Mouse (Mus musculus): Measurements from ENCODE around the gene Emx1. TPM values are rescaled to one million over a fixed set of nuclear protein-coding genes. Genes with fewer than 3 reads are reported as not detected.

Emx1 gene
- polyA plus RNA-seq, 1 experiment from 2014 or later = 0.10 TPM

DNA sequence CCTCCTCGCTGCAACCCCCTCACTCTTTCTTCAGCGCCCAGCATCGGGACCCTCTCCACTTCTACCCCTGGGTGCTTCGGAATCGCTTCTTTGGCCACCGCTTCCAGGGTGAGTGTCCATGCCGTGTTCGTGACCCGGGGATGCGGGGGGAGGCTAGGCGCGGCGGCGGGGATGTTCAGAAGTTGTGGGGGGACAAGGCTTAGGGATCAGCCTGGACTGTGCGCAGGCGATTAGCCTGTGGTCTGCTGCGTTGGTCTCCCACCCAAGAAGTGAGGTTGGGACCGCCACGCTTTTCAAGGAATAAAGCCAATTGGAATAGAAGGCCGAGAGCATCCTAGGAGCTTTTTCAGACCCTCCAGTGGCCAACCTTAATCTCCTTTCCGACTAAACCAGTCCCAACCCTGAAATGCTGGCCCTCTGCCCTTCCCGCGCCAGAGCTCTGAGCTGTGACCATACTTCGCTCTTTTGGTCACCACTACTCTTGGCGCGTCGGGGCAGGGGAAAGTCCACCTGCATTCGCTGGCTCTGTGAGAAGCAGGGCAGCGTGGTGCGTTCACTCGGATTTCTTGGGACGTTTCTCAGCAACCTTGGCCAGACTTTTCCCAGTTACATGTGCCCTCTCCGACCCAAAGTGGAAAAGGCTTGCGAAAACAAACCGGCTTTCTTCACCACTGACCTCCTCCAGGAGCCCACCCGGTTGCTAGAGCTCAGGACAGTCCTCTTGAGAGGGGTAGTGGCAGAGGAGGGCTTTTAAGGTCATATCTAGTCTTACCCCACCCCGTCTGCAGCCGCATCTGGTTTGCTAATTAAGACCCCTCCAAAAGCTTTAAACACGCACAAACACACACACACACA is 1.2 kb downstream of the Emx1 start:
- peaks cover 75% of the 10 kb centered on the region for H3K27me3 ChIP-seq (replicated peaks; ENCODE audit: control insufficient read depth, insufficient read depth, low read length)
- peak overlapping the region; percentile 84 for H3K4me2 ChIP-seq (ENCODE audit: low read depth, low read length)
- no peak for ATAC-seq
- no peak overlapping the region for H3K27ac ChIP-seq (ENCODE audit: low read length)
- under 1% methylated on average over 39 of the region's 39 CpGs for WGBS
- no peaks in the 10 kb centered on the region for H3K9me3 ChIP-seq (ENCODE audit: control insufficient read depth, low read length)
- peaks cover 27% of the 10 kb centered on the region for H3K4me1 ChIP-seq (ENCODE audit: control insufficient read depth, insufficient read depth, low read length)
- H3K36me3 ChIP-seq (ENCODE audit: control insufficient read depth, insufficient read depth, low read length) = no peaks in the 10 kb centered on the region
- peak overlapping the region; percentile 45 for H3K4me3 ChIP-seq (ENCODE audit: low read length)
- H3K9ac ChIP-seq (ENCODE audit: low read depth, low read length) = no peak overlapping the region

DNA sequence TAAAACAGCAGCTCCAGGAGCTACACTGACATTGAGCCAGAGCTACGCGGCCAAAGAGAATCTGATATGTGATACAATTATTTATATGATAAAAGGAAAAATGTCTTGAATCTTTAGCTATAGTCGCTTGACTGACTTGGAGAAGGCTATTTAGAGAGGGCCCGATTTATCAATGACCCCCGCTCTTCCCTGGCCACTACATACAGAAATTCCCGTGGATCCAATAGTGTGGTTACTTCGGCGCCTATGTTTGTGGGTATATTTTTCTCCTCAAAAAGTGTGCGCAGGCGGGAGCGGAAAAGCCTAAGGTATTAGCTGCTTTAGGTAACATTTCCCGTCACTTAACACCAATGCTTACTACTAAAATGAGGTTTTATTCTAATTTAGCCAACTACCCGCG is 2.1 kb downstream of the Emx1 start:
- Histone ChIP-seq H3K27me3 (replicated peaks; ENCODE audit: control insufficient read depth, insufficient read depth, low read length) (peaks cover 83% of the 10 kb centered on the region), H3K4me2 (ENCODE audit: low read depth, low read length) (no peak overlapping the region), H3K9ac (ENCODE audit: low read depth, low read length) (no peak overlapping the region), H3K9me3 (ENCODE audit: control insufficient read depth, low read length) (no peaks in the 10 kb centered on the region), H3K4me1 (ENCODE audit: control insufficient read depth, insufficient read depth, low read length) (peaks cover 27% of the 10 kb centered on the region), H3K36me3 (ENCODE audit: control insufficient read depth, insufficient read depth, low read length) (no peaks in the 10 kb centered on the region), H3K27ac (ENCODE audit: low read length) (no peak overlapping the region), H3K4me3 (ENCODE audit: low read length) (no peak overlapping the region)
- WGBS = 7% methylated on average over 14 of the region's 14 CpGs
- ATAC-seq = no peak

DNA sequence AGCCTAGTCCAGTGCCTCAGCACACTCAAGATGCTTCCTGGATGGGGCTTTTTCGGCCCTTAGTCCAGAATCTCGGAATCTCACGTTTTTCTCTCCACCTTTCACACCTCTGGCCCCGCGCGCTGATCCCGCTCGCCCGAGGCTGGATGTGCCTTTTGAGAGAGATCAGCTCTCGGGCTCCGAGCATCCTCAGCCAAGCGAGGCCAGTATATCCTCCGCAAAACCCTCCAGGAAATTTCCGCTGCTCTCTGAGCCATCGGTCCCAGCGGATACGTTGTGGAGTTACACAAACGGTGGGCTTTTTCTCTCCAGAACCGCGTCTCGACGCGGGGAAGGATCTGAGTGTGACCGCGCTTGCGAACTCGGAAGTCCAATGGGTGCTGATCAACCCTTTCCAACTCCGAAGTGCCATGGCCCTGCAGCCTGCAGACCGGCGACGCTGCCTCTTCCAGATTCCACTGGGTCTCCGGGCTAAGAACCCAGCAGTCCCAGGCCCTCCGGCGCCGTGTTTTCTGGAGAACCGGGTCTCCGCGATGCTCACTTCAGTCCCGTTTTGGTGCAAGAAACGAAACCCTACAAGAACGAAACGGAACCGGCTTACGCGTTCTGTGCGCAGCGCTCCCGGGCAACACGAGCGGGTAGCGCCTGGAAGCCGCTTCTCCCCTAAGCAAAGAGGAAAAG is 2.8 kb downstream of the Emx1 start:
- no peak overlapping the region for H3K27ac ChIP-seq (ENCODE audit: low read length)
- under 1% methylated on average over 52 of the region's 52 CpGs for WGBS
- no peak overlapping the region for H3K9ac ChIP-seq (ENCODE audit: low read depth, low read length)
- no peak for ATAC-seq
- no peaks in the 10 kb centered on the region for H3K36me3 ChIP-seq (ENCODE audit: control insufficient read depth, insufficient read depth, low read length)
- peak overlapping the region; percentile 44 for H3K4me3 ChIP-seq (ENCODE audit: low read length)
- H3K9me3 ChIP-seq (ENCODE audit: control insufficient read depth, low read length) = no peaks in the 10 kb centered on the region
- peaks cover 87% of the 10 kb centered on the region for H3K27me3 ChIP-seq (replicated peaks; ENCODE audit: control insufficient read depth, insufficient read depth, low read length)
- H3K4me1 ChIP-seq (ENCODE audit: control insufficient read depth, insufficient read depth, low read length) = peaks cover 27% of the 10 kb centered on the region
- peak overlapping the region; percentile 58 for H3K4me2 ChIP-seq (ENCODE audit: low read depth, low read length)

DNA sequence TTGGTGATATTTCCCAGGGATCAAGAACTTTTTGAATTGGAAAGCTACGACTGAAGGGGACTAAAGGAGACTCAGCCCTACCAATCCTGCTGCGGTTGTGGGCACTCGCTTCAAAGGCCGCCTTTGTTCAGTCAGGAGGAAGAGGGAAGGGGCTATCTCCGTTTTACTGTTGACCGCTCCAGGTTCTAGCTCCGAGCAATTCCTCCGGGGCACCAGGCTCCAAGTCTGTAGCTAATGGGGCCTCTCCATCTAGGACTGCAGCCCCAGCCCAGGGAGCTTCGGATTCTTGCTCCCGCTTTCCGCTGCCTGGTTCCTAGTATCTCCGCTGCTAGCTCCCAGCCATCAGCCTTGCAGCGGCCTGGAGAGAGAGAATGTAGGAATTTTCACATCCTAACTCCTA is 3.4 kb downstream of the Emx1 start:
- Histone ChIP-seq H3K36me3 (ENCODE audit: control insufficient read depth, insufficient read depth, low read length) (no peaks in the 10 kb centered on the region), H3K4me2 (ENCODE audit: low read depth, low read length) (peak overlapping the region; percentile 58), H3K9me3 (ENCODE audit: control insufficient read depth, low read length) (no peaks in the 10 kb centered on the region), H3K4me1 (ENCODE audit: control insufficient read depth, insufficient read depth, low read length) (peaks cover 27% of the 10 kb centered on the region), H3K27me3 (replicated peaks; ENCODE audit: control insufficient read depth, insufficient read depth, low read length) (peaks cover 89% of the 10 kb centered on the region), H3K27ac (ENCODE audit: low read length) (no peak overlapping the region), H3K4me3 (ENCODE audit: low read length) (peak overlapping the region; percentile 44), H3K9ac (ENCODE audit: low read depth, low read length) (no peak overlapping the region)
- ATAC-seq = no peak
- 3% methylated on average over 13 of the region's 13 CpGs for WGBS

DNA sequence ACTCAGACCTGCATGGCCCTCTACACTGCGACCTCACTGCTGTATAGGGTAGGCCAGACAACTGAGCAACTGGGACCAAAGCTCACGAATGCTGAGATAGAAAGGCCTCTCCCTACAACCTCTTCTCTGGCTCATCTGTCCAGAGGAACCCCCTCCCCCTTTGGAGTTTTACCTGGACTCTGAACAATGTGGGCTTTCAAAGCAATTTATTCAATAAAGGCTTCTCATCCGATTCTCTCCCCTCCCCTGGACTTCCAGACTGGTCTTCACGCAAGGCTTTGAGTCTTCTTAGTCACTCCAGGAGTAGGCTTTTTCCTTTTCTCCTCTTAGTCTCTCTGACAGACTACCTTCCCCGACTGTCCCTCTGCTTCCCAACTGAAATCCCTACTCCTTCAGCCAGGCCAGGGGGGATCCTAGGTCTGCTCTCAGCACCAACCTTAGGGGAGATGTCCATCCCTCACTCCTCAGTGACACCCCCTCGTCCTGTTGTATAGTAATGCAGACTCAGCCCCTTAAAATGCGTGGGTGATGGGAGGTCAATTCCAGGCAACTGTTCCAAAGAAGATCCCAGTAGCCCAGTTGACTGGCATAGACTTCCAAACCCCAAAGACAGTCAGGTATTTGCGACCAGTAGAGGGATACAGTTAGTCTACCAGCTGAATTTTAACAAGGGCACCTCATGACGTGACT is 4.7 kb downstream of the Emx1 start:
- Histone ChIP-seq H3K9me3 (ENCODE audit: control insufficient read depth, low read length) (no peaks in the 10 kb centered on the region), H3K27me3 (replicated peaks; ENCODE audit: control insufficient read depth, insufficient read depth, low read length) (peaks cover 85% of the 10 kb centered on the region), H3K4me3 (ENCODE audit: low read length) (no peak overlapping the region), H3K27ac (ENCODE audit: low read length) (no peak overlapping the region), H3K4me2 (ENCODE audit: low read depth, low read length) (no peak overlapping the region), H3K4me1 (ENCODE audit: control insufficient read depth, insufficient read depth, low read length) (peaks cover 19% of the 10 kb centered on the region), H3K9ac (ENCODE audit: low read depth, low read length) (no peak overlapping the region), H3K36me3 (ENCODE audit: control insufficient read depth, insufficient read depth, low read length) (no peaks in the 10 kb centered on the region)
- 35% methylated on average over 9 of the region's 9 CpGs for WGBS
- ATAC-seq = no peak

GRCm38 (mm10) chr6:85193381-85194318 is 6.4 kb downstream of the Emx1 start:
- peaks cover 75% of the 10 kb centered on the region for H3K27me3 ChIP-seq (replicated peaks; ENCODE audit: control insufficient read depth, insufficient read depth, low read length)
- no peak overlapping the region for H3K27ac ChIP-seq (ENCODE audit: low read length)
- no peak overlapping the region for H3K4me3 ChIP-seq (ENCODE audit: low read length)
- H3K36me3 ChIP-seq (ENCODE audit: control insufficient read depth, insufficient read depth, low read length) = no peaks in the 10 kb centered on the region
- WGBS = 11% methylated on average over 29 of the region's 29 CpGs
- H3K4me2 ChIP-seq (ENCODE audit: low read depth, low read length) = no peak overlapping the region
- H3K4me1 ChIP-seq (ENCODE audit: control insufficient read depth, insufficient read depth, low read length) = peaks cover 6% of the 10 kb centered on the region; the same call in 1 of the 2 replicates
- no peak overlapping the region for H3K9ac ChIP-seq (ENCODE audit: low read depth, low read length)
- no peak for ATAC-seq
- no peaks in the 10 kb centered on the region for H3K9me3 ChIP-seq (ENCODE audit: control insufficient read depth, low read length)

DNA sequence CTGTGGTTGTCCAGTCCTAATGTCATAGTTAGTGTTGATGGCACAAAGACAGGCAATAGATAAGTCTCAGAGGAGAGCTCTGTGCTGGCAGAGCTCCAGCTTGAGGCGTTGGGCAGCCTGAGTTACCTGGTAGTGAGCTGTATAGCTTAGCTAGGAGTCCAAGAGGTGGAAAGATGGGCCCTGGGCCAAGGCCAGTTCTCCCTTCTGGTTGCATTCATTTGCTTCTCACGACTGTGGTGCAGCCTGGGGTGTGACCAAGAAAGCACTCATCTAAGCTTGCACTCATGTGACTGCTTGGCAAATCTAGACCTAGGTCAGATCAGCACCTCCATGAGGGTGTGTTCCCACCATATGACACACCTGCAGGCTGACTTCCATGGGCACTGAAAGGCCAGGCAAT is 10.7 kb downstream of the Emx1 start:
- Histone ChIP-seq H3K36me3 (ENCODE audit: control insufficient read depth, insufficient read depth, low read length) (no peaks in the 10 kb centered on the region), H3K27me3 (replicated peaks; ENCODE audit: control insufficient read depth, insufficient read depth, low read length) (peaks cover 39% of the 10 kb centered on the region)
- 62% methylated on average over 2 of the region's 2 CpGs for WGBS

GRCm38 (mm10) chr6:85206182-85206938 is 19.1 kb downstream of the Emx1 start:
- Histone ChIP-seq H3K27ac (ENCODE audit: low read length) (no peak overlapping the region), H3K4me1 (ENCODE audit: control insufficient read depth, insufficient read depth, low read length) (0 out of 2 replicates have a peak, but pooled peaks cover 4% of the 10 kb centered on the region), H3K9me3 (ENCODE audit: control insufficient read depth, low read length) (no peaks in the 10 kb centered on the region), H3K4me2 (ENCODE audit: low read depth, low read length) (peak overlapping the region; percentile 13; the same call in 1 of the 2 replicates), H3K36me3 (ENCODE audit: control insufficient read depth, insufficient read depth, low read length) (no peaks in the 10 kb centered on the region), H3K4me3 (ENCODE audit: low read length) (no peak overlapping the region), H3K9ac (ENCODE audit: low read depth, low read length) (no peak overlapping the region), H3K27me3 (replicated peaks; ENCODE audit: control insufficient read depth, insufficient read depth, low read length) (no peaks in the 10 kb centered on the region)
- ATAC-seq = peak; percentile 81
- 42% methylated on average over 16 of the region's 16 CpGs for WGBS

More for the DNA sequence above, 10.7 kb downstream of the Emx1 start:
- ATAC-seq = no peak
- Histone ChIP-seq H3K4me1 (ENCODE audit: control insufficient read depth, insufficient read depth, low read length) (no peaks in the 10 kb centered on the region), H3K9me3 (ENCODE audit: control insufficient read depth, low read length) (no peaks in the 10 kb centered on the region), H3K9ac (ENCODE audit: low read depth, low read length) (no peak overlapping the region), H3K4me2 (ENCODE audit: low read depth, low read length) (no peak overlapping the region), H3K4me3 (ENCODE audit: low read length) (no peak overlapping the region), H3K27ac (ENCODE audit: low read length) (no peak overlapping the region)

All from intestine, embryonic 16.5 days (tissue).